ENCODE assay signal across 29 mouse cellular contexts in the genomic region with DNA sequence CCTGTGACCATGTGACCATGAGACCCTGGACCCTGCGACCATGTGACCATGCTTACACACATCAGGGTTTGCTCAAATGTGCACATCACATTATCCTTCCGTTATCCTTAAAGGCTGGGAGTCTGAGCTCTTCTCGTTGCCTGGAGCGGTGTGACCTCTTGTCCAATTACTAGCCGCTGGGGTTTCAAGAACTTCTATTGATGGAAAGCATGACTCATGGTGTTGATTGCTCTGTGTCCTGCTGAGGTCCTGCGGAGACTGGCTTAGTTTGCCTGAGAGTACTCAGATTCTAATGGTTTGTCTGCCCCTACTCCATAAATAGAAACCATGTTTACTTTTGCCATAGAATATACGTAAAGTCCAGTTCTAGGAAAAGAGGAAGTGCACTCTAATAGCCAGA.
DNase-seq lines count a peak whose midpoint lies in the region; ATAC-seq and TF ChIP-seq lines count a peak whose summit lies in the region.
"Had no signal": no experiment of that assay in that cellular context is flagged by ENCODE, and none has a peak within 500 bp of the region (broad histone marks: within the 10 kb centered on the region; RNA-seq: fewer than 3 reads in every experiment).

No protein-coding gene starts in this region.

- H3K4me3 ChIP-seq in limb, embryonic 13.5 days = no peak overlapping the region
- no peak overlapping the region for H3K4me3 ChIP-seq in limb, embryonic 10.5 days
- H3K4me3 ChIP-seq in small intestine, adult 2 months (ENCODE audit: low read depth, low read length) = no peak overlapping the region
- H3K4me3 ChIP-seq: erythroblast, embryonic 14.5 days; forebrain, embryonic 12.5 days; heart, embryonic 13.5 days; intestine, embryonic 15.5 days; liver, embryonic 15.5 days; midbrain, embryonic 15.5 days had no signal

- no peak for TF ChIP-seq POLR2A in small intestine, adult 2 months (IDR thresholded peaks at IDR 0.05; ENCODE audit: low read depth, low read length)

- no peaks in the 10 kb centered on the region for H3K27me3 ChIP-seq in limb, embryonic 13.5 days
- no peaks in the 10 kb centered on the region for H3K27me3 ChIP-seq in limb, embryonic 10.5 days (ENCODE audit: low read depth, poor library complexity, severe bottlenecking)
- no peaks in the 10 kb centered on the region for H3K27me3 ChIP-seq in small intestine, adult 2 months (ENCODE audit: control insufficient read depth, insufficient read depth, low read length)
- H3K27me3 ChIP-seq: forebrain, embryonic 12.5 days; heart, embryonic 13.5 days; intestine, embryonic 15.5 days; liver, embryonic 15.5 days; midbrain, embryonic 15.5 days; Patski had no signal

- H3K9me3 ChIP-seq in limb, embryonic 13.5 days = no peaks in the 10 kb centered on the region; the same call in 1 of the 2 replicates
- no peaks in the 10 kb centered on the region for H3K9me3 ChIP-seq in limb, embryonic 10.5 days (replicated peaks)
- H3K9me3 ChIP-seq: forebrain, embryonic 12.5 days; intestine, embryonic 15.5 days; liver, embryonic 15.5 days; midbrain, embryonic 15.5 days had no signal

- H3K4me2 ChIP-seq in limb, embryonic 13.5 days (replicated peaks) = no peak overlapping the region
- H3K4me2 ChIP-seq: forebrain, embryonic 12.5 days; heart, embryonic 13.5 days; intestine, embryonic 15.5 days; liver, embryonic 15.5 days; lung, embryonic 14.5 days; midbrain, embryonic 15.5 days had no signal

- no peak overlapping the region for H3K9ac ChIP-seq in limb, embryonic 13.5 days
- H3K9ac ChIP-seq: forebrain, embryonic 12.5 days; forebrain, postnatal 0 days; heart, embryonic 13.5 days; intestine, embryonic 15.5 days; liver, embryonic 15.5 days; lung, embryonic 14.5 days; midbrain, embryonic 15.5 days had no signal

- peaks cover 20% of the 10 kb centered on the region for H3K4me1 ChIP-seq in limb, embryonic 13.5 days
- H3K4me1 ChIP-seq in limb, embryonic 10.5 days = no peaks in the 10 kb centered on the region
- H3K4me1 ChIP-seq in small intestine, adult 2 months (ENCODE audit: control insufficient read depth, insufficient read depth, insufficient read length, low read length) = no peaks in the 10 kb centered on the region
- H3K4me1 ChIP-seq: forebrain, embryonic 12.5 days; intestine, embryonic 15.5 days; liver, embryonic 15.5 days; midbrain, embryonic 15.5 days had no signal

- 0 out of 2 replicates have a peak overlapping the region, but pooled peaks have one; percentile 7 for H3K27ac ChIP-seq in limb, embryonic 13.5 days
- H3K27ac ChIP-seq in limb, embryonic 10.5 days = no peak overlapping the region
- 0 out of 2 replicates have a peak overlapping the region, but pooled peaks have one; percentile 5 for H3K27ac ChIP-seq in small intestine, adult 2 months (ENCODE audit: insufficient read depth, low read depth, low read length)
- H3K27ac ChIP-seq: forebrain, embryonic 12.5 days; heart, embryonic 13.5 days; hindbrain, postnatal 0 days; intestine, embryonic 15.5 days; kidney, postnatal 0 days; liver, embryonic 15.5 days; macrophage; midbrain, embryonic 15.5 days had no signal

- no peak for TF ChIP-seq CTCF in small intestine, adult 2 months (IDR thresholded peaks at IDR 0.05; ENCODE audit: extremely low read depth, insufficient read length, insufficient replicate concordance, low read depth, low read length)

- H3K36me3 ChIP-seq in limb, embryonic 13.5 days = no peaks in the 10 kb centered on the region
- no peaks in the 10 kb centered on the region for H3K36me3 ChIP-seq in limb, embryonic 10.5 days
- H3K36me3 ChIP-seq in small intestine, adult 2 months (ENCODE audit: control insufficient read depth, insufficient read depth, low read length) = no peaks in the 10 kb centered on the region
- H3K36me3 ChIP-seq: forebrain, embryonic 12.5 days; G1E; heart, embryonic 13.5 days; intestine, embryonic 15.5 days; liver, embryonic 15.5 days; midbrain, embryonic 15.5 days had no signal

- 62% methylated on average over 7 of the region's 7 CpGs for WGBS in limb, embryonic 13.5 days
- WGBS in limb, embryonic 10.5 days = 88% methylated on average over 7 of the region's 7 CpGs
- WGBS in small intestine, adult 2 months = 82% methylated on average over 7 of the region's 7 CpGs

- ATAC-seq in limb, embryonic 13.5 days (ENCODE audit: low FRiP score, low read depth) = no peak
- no peak for ATAC-seq in cerebellum, adult (ENCODE audit: insufficient number of reproducible peaks, low FRiP score, low TSS enrichment)
- ATAC-seq: forebrain, postnatal 0 days; hindbrain, postnatal 0 days; intestine, embryonic 15.5 days; midbrain, embryonic 15.5 days; Patski had no signal

- peak; percentile 5 for DNase-seq in embryo, embryonic 10 days (ENCODE audit: low spot score)
- DNase-seq in embryo, embryonic 9.5 days (ENCODE audit: extremely low spot score) = no peak
- DNase-seq in limb, embryonic 10.5 days (ENCODE audit: low spot score) = no peak
- DNase-seq in adipocyte (ENCODE audit: low spot score) = peak; percentile 44
- DNase-seq in cerebellum, adult 18-20 months = no peak
- DNase-seq: adrenal gland, postnatal 14 days; cerebellum, adult 2 months; cerebellum, postnatal 25 days; forebrain, postnatal 0 days; gastrocnemius, postnatal 14 days; kidney, adult 8-10 months; kidney, postnatal 4 days; lung, embryonic 14.5 days; right cerebral cortex, postnatal 4 days; thymus, postnatal 4 days had no signal

Comparison
In these comparisons a context has a peak if more than half of its experiments do, and no peak if none do; other contexts are left out.
1. DNase-seq: peak in embryo, embryonic 10 days (single experiment) and adipocyte (single experiment); none in embryo, embryonic 9.5 days (single experiment), limb, embryonic 10.5 days (single experiment) and cerebellum, adult 18-20 months (0 of 2).